Mouse (Mus musculus) C2C12 (cell line): ENCODE results near the gene Zswim4. TPM values are rescaled to one million over a fixed set of nuclear protein-coding genes. Genes with fewer than 3 reads are reported as not detected.

Source experiments
- H3K27me3 ChIP-seq: one replicate; pipeline ENCODE4 v1.6.1; 2011; ENCODE audit not compliant: control insufficient read depth, insufficient read depth, insufficient read length
- H3K36me3 ChIP-seq: one replicate; pipeline ENCODE4 v1.6.1; 2011; ENCODE audit not compliant: control insufficient read depth, insufficient read depth
- H3K4me3 ChIP-seq: one replicate; pipeline ENCODE4 v1.5.1; 2011; ENCODE audit warnings: mild to moderate bottlenecking, control low read depth; ENCODE audit not compliant: poor library complexity, insufficient read depth, severe bottlenecking
- H3K79me2 ChIP-seq: one replicate; pipeline ENCODE4 v1.6.1; 2011; ENCODE audit not compliant: control insufficient read depth, insufficient read depth
- H3K79me3 ChIP-seq: one replicate; pipeline ENCODE4 v1.6.1; 2011; ENCODE audit warnings: low read depth, control low read depth
- H3ac ChIP-seq: one replicate; pipeline ENCODE3; 2011; ENCODE audit warnings: low read depth; ENCODE audit not compliant: control insufficient read depth, insufficient read length
- CEBPB ChIP-seq: IDR thresholded peaks from one replicate; pipeline ENCODE4 v1.6.1; 2011; ENCODE audit warnings: low read depth, mild to moderate bottlenecking, control low read depth, moderate library complexity
- CTCF ChIP-seq: IDR thresholded peaks from one replicate; pipeline ENCODE4 v1.5.1; 2011; ENCODE audit not compliant: control insufficient read depth, insufficient read depth, insufficient read length
- FOSL1 ChIP-seq: IDR thresholded peaks from one replicate; pipeline ENCODE4 v1.8.0; 2011; ENCODE audit warnings: mild to moderate bottlenecking, low read length; ENCODE audit not compliant: poor library complexity, insufficient read depth, severe bottlenecking
- MAX ChIP-seq: IDR thresholded peaks from one replicate; pipeline ENCODE4 v1.6.1; 2011; ENCODE audit warnings: mild to moderate bottlenecking, control low read depth
- MYOD1 ChIP-seq: IDR thresholded peaks from one replicate; pipeline ENCODE4 v1.6.1; 2011; ENCODE audit warnings: low read depth; ENCODE audit not compliant: control insufficient read depth, insufficient read length
- MYOG ChIP-seq: IDR thresholded peaks from one replicate; pipeline ENCODE4 v1.6.1; 2011; ENCODE audit not compliant: control insufficient read depth, insufficient read length; ENCODE audit errors: extremely low read depth
- USF1 ChIP-seq: IDR thresholded peaks from one replicate; pipeline ENCODE4 v1.6.1; 2011; ENCODE audit warnings: low read depth, mild to moderate bottlenecking, control low read depth, moderate library complexity
- polyA plus RNA-seq: library from polyadenylated mRNA; unstranded; fragments of >200 nt; fragmentation: generic; extraction: Trizol; gene quantifications from one replicate; pipeline ENCODE4 v1.2.1, GENCODE M21; 2012; ENCODE audit warnings: missing spikeins

Zswim4 gene
- polyA plus RNA-seq, 1 experiment: 10.1 TPM

DNA sequence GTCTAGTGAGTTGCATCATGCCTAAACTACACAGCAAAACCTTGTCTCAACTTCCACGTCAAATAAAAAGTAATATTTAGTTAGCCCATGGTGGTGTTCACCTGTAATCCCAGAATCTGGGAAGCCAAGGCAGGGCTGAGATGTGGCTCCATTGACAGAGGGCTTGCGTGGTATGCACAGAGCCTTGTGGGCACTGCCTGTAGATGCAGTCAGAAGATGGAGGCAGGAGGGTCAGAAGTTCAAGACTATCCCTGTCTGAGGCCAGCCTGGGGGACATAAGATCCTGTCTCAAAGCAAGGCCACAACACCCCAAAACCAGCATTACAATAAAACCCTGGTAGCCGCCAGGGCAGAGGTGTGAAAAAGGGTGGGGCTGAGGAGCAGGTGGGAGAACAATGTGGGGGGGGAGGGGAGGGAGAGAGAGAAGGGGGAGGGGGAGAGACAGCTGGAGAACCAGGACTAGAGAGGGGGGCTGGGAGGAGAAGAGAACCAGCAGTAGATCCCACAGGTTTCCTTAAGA, 42.6 kb downstream of the Zswim4 start:
- no peaks in the 10 kb centered on the region for H3K27me3 ChIP-seq

DNA sequence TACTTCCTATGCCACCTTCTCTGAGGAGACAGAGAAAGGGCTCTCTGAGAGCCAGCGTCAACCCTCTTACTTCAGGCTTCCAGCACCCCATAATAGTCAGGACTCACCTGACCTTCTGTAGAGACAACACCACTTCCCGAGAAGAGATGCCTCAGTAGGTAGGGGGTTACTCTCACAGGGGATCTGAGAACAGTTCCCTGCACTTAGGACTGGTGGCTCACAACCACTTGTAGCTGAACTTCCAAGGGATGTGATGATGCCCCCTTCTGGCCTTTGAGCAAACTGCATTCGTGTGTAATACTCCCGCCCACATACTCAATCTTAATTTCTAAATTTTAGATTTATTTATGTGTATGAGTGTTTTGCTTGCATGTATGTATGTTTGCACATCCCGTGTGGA, 43.3 kb downstream of the Zswim4 start:
- Histone ChIP-seq H3K36me3 (no peaks in the 10 kb centered on the region), H3K27me3 (no peaks in the 10 kb centered on the region), H3K79me3 (peaks cover 1% of the 10 kb centered on the region), H3ac (no peak overlapping the region), H3K79me2 (no peaks in the 10 kb centered on the region), H3K4me3 (no peak overlapping the region)
- TF ChIP-seq CEBPB: no peak
- no peak for TF ChIP-seq USF1
- no peak for TF ChIP-seq CTCF
- TF ChIP-seq MAX: no peak
- no peak for TF ChIP-seq FOSL1
- TF ChIP-seq MYOD1: no peak
- TF ChIP-seq MYOG: no peak

More for the DNA sequence above, 42.6 kb downstream of the Zswim4 start:
- Histone ChIP-seq H3K79me2 (no peaks in the 10 kb centered on the region), H3K79me3 (no peaks in the 10 kb centered on the region), H3K4me3 (no peak overlapping the region), H3K36me3 (no peaks in the 10 kb centered on the region), H3ac (no peak overlapping the region)
- TF ChIP-seq MYOD1 (no peak), FOSL1 (no peak), CTCF (no peak), CEBPB (no peak), MAX (no peak), USF1 (no peak), MYOG (no peak)

DNA sequence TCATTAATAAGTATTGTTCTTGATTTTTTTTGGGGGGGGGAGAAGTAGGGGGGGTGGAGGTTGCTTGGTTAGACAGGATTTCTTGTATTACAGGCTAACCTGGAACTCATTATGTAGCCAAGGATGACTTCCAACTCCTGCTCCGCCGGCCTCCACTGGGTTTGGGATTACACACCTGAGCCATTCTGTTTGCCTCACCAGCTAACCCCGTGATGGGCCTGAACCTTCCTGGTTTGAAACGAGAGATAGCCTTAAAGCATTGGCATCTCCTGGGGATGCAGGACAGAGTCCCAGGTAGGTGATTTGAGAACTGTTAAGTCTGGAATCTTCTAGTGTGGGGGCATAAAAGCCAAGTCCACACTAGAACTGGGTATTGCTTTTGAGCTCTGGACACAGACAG, 43.7 kb downstream of the Zswim4 start:
- H3K4me3 ChIP-seq: no peak overlapping the region
- no peaks in the 10 kb centered on the region for H3K79me2 ChIP-seq
- H3ac ChIP-seq: no peak overlapping the region
- no peaks in the 10 kb centered on the region for H3K36me3 ChIP-seq
- TF ChIP-seq CEBPB: no peak
- H3K27me3 ChIP-seq: no peaks in the 10 kb centered on the region
- H3K79me3 ChIP-seq: peaks cover 1% of the 10 kb centered on the region

DNA sequence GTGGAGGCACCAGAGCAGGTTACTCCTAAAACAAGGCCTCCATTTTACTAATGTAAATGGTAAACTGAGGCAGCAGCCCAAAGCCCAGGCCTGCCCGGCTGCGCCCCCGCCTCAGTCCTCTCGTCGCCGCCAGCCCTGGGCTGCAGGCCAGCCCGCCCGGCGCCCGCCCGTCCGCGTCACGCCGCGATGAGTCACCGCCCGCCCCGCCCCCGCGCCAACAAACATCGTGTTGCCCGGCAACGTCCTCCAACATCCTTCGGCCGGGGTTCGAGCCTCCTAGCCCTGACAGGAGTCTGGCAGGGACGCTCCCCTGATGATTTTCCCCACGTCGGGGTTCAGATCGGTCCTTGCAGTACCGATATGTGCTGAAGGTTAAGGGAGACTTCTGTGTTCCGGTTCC, 44.3 kb downstream of the Zswim4 start:
- H3K27me3 ChIP-seq: no peaks in the 10 kb centered on the region
- no peaks in the 10 kb centered on the region for H3K79me2 ChIP-seq
- peaks cover 1% of the 10 kb centered on the region for H3K79me3 ChIP-seq
- H3K4me3 ChIP-seq: peak overlapping the region; percentile 7
- no peak for TF ChIP-seq CTCF
- TF ChIP-seq USF1: no peak
- no peak for TF ChIP-seq CEBPB
- TF ChIP-seq MYOG: no peak
- no peak for TF ChIP-seq FOSL1
- TF ChIP-seq MAX: no peak
- no peak for TF ChIP-seq MYOD1
- H3ac ChIP-seq: peak overlapping the region; percentile 16
- H3K36me3 ChIP-seq: no peaks in the 10 kb centered on the region

DNA sequence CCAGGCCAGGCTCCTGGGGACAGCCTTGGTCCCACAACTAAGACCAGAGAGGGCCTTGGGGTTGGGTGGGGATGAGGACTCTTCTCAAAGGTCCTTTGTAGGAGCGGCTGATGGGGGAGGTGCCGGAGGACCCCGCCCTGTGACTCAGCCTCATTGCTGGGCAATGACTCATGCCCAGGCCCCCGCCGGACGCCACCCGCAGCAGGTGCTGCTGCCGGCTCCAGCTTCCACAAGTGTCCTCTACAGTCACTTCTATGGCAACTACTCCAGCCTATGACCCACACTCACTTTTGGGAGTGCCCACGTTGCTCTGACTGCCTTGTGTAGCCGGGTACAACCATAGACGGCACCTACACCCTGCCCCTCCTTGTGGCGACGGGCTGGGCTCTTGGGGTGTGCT, 44.8 kb downstream of the Zswim4 start:
- no peaks in the 10 kb centered on the region for H3K27me3 ChIP-seq
- peak overlapping the region; percentile 22 for H3ac ChIP-seq
- H3K79me2 ChIP-seq: no peaks in the 10 kb centered on the region
- no peaks in the 10 kb centered on the region for H3K36me3 ChIP-seq
- peaks cover 1% of the 10 kb centered on the region for H3K79me3 ChIP-seq
- TF ChIP-seq FOSL1: peak; percentile 97
- peak; percentile 97 for TF ChIP-seq MYOD1
- no peak for TF ChIP-seq CEBPB
- H3K4me3 ChIP-seq: peak overlapping the region; percentile 7

DNA sequence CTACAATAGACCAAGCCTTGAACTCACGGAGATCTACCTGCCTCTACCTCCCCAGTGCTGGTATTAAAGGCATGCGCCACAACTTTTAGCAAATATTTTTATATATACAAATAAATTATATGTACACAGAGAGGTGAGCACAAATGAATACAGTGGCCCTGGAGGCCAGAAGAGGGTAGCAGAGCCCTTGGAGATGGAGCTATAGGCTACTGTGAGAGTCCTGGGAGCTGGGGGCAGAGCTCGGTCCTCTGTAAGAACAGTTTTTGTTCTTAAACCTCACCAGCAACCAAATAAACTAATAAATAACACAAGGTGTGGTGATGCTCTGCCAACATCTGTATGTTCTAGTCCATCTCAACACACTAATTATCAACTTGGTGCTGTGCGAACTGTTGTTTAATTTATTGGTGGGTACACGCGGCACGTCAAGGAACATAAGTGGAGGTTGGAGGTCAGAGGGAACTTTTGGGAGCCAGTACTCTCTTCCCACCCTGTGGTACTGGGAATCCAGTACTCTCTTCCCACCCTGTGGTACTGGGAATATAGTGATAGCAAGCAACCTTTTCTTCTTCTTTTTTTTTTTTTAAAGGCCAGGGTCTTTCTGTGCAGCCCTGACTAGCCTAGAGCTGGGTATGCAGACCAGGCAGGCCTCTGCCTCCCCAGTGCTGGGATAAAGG, 46.5 kb downstream of the Zswim4 start:
- peaks cover 1% of the 10 kb centered on the region for H3K79me3 ChIP-seq
- H3K4me3 ChIP-seq: no peak overlapping the region
- H3ac ChIP-seq: no peak overlapping the region
- H3K27me3 ChIP-seq: no peaks in the 10 kb centered on the region
- no peaks in the 10 kb centered on the region for H3K36me3 ChIP-seq
- H3K79me2 ChIP-seq: no peaks in the 10 kb centered on the region
- TF ChIP-seq FOSL1 (no peak), CTCF (peak; percentile 6), MYOD1 (no peak), CEBPB (no peak), USF1 (no peak)
